In genomic region chr1:153331796-153332443, GRCm38 (mm10) we compare ENCODE assay signal across 8 mouse cellular contexts. TPM values are rescaled to one million over a fixed set of nuclear protein-coding genes. Genes with fewer than 3 reads are reported as not detected.
A peak's percentile ranks its signal among the peaks of the same experiment; 100 is the strongest.
DNase-seq lines count a peak whose midpoint lies in the region; ATAC-seq lines count a peak whose summit lies in the region.

No protein-coding gene starts in this region.

- H3K27me3 ChIP-seq in forebrain, embryonic 10.5 days (ENCODE audit: poor library complexity, severe bottlenecking), result no peaks in the 10 kb centered on the region

- H3K9me3 ChIP-seq in forebrain, embryonic 10.5 days, result no peaks in the 10 kb centered on the region

- H3K4me3 ChIP-seq in forebrain, embryonic 10.5 days, result peak overlapping the region; percentile 97

- under 1% methylated on average over 42 of the region's 42 CpGs for WGBS in forebrain, embryonic 10.5 days

- ATAC-seq in megakaryocyte, adult 5-6 weeks (ENCODE audit: poor library complexity, severe bottlenecking), result peak; percentile 69

- peaks cover 50% of the 10 kb centered on the region for H3K4me1 ChIP-seq in forebrain, embryonic 10.5 days

- H3K27ac ChIP-seq in forebrain, embryonic 10.5 days, result peak overlapping the region; percentile 97

- H3K36me3 ChIP-seq in forebrain, embryonic 10.5 days (replicated peaks), result no peaks in the 10 kb centered on the region; the same call in 1 of the 2 replicates

- peak; percentile 59 for DNase-seq in adrenal gland, adult 8-10 months
- DNase-seq in adrenal gland, adult 18-20 months (ENCODE audit: low spot score in 2 of 2), result no peak
- peak; percentile 20 to 21 for DNase-seq in adrenal gland, postnatal 4 days (ENCODE audit: low spot score in 2 of 2)
- peak; percentile 67 for DNase-seq in forebrain, embryonic 10.5 days (ENCODE audit: extremely low spot score, low spot score)
- peak; percentile 67 for DNase-seq in heart, postnatal 4 days
- DNase-seq in layer of hippocampus, postnatal 14 days (ENCODE audit: low spot score in 2 of 2), result peak; percentile 17 to 28
- peak; percentile 36 for DNase-seq in right cerebral cortex, postnatal 4 days

RNA-seq across cellular contexts. Expression of gene Lamc1, which starts 0.7 kb away (rescaled TPM):
- 10 to 100 TPM; 49.8 to 71.5 (median 61.8) TPM for total RNA-seq in adrenal gland, adult 8-10 months (2022)
- 10 to 100 TPM; 54.5 to 66.2 TPM for total RNA-seq in adrenal gland, adult 18-20 months (2021)
- total RNA-seq in adrenal gland, postnatal 4 days (2021), result 100 to 1,000 TPM; 186 to 227 TPM
- 23.3 and 24.1 TPM in 2 replicates for polyA plus RNA-seq in forebrain, embryonic 10.5 days (2016; fragmentation: Nextera tagmentation; extraction: Ambion mirVana)
- total RNA-seq in heart, postnatal 4 days (2021), result 100 to 1,000 TPM; 351 to 364 TPM
- 10 to 100 TPM; 43.3 to 49.1 TPM for total RNA-seq in layer of hippocampus, postnatal 14 days (2021)
- 1.1 and 2.3 TPM in 2 replicates for total RNA-seq in megakaryocyte, adult 5-6 weeks (2015)
- 0.73 and 0.92 TPM in 2 replicates for total RNA-seq in megakaryocyte, adult 5-6 weeks (2017)

Comparison
In these comparisons a context has a peak if more than half of its experiments do, and no peak if none do; other contexts are left out.
1. DNase-seq: peak in adrenal gland, adult 8-10 months (single experiment), adrenal gland, postnatal 4 days (2 of 2), forebrain, embryonic 10.5 days (single experiment), heart, postnatal 4 days (single experiment), layer of hippocampus, postnatal 14 days (2 of 2) and right cerebral cortex, postnatal 4 days (single experiment); none in adrenal gland, adult 18-20 months (0 of 2).
2. RNA of gene Lamc1, which starts 0.7 kb away (total RNA-seq): 351 to 364 TPM in heart, postnatal 4 days, 186 to 227 TPM in adrenal gland, postnatal 4 days, 49.8 to 71.5 TPM in adrenal gland, adult 8-10 months, 54.5 to 66.2 TPM in adrenal gland, adult 18-20 months and 43.3 to 49.1 TPM in layer of hippocampus, postnatal 14 days; 0.73 to 2.3 TPM in megakaryocyte, adult 5-6 weeks; every median in the first group is over 10 times any median in the second.